Mouse (Mus musculus) stomach, postnatal 0 days (tissue): Measurements from ENCODE around the gene Rxfp2.

Experiments used
- CTCF ChIP-seq: IDR thresholded peaks from 2 replicates; pipeline ENCODE4 v1.5.1; 2016; ENCODE audit warnings: antibody characterized with exemption, low read depth, mild to moderate bottlenecking, moderate library complexity
- EP300 ChIP-seq: optimal IDR thresholded peaks from 2 replicates; pipeline ENCODE3; 2016; ENCODE audit warnings: antibody characterized with exemption

DNA sequence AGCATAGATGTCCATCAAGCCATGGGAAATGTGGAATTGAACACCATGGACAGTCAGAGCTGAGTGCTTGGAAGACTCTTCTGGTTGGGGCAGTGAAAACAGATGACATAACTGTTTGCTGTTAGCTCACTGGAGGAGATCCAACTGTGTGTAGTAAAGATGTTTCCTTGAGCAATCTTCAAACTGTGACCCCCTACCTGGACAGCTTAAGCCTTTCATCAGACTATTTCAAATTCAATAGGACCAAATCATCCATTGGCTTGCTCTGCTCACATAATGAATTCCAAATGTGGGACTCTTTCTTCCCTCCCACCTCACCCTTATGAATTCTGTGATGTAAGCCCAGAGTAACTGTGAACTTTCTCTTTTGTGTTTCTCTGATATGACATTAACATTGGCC is 53.3 kb downstream of the Rxfp2 start:
- TF ChIP-seq CTCF (no peak), EP300 (no peak)
